In the genomic region with DNA sequence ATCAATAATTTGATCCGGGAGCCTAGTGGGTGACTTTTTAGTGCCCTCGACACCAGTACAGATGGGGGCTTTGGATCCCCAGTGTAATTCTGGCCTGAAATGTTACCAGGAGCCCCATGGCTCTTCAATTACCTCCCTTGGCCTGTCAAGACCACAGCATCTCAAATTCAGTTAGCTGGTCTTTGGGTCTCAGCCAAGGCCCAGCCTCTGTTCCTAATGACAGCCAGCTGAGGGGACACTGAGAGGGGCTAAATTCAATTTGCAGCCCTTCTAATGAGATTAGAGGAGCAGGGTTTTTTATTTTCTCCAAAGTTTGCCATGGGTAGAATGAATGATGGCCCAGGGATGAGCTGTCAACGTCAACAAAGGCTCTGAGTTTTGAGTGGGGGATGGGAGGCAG, we compare ENCODE assay signal across 18 mouse cellular contexts.
DNase-seq lines count a peak whose midpoint lies in the region; ATAC-seq and TF ChIP-seq lines count a peak whose summit lies in the region.
"Had no signal": no experiment of that assay in that cellular context is flagged by ENCODE, and none has a peak within 500 bp of the region (broad histone marks: within the 10 kb centered on the region; RNA-seq: fewer than 3 reads in every experiment).

No protein-coding gene starts in this region.

- no peak for TF ChIP-seq EP300 in stomach, postnatal 0 days (optimal IDR thresholded peaks at IDR 0.05)

- H3K4me1 ChIP-seq in forebrain, embryonic 14.5 days (ENCODE audit: control insufficient read depth, insufficient read depth, low read length): peaks cover under 1% of the 10 kb centered on the region
- peaks cover 4% of the 10 kb centered on the region for H3K4me1 ChIP-seq in forebrain, embryonic 13.5 days
- H3K4me1 ChIP-seq in stomach, embryonic 14.5 days (ENCODE audit: control insufficient read depth, insufficient read depth, low read length): no peaks in the 10 kb centered on the region
- H3K4me1 ChIP-seq in stomach, postnatal 0 days (replicated peaks; ENCODE audit: control insufficient read depth, insufficient read depth): no peaks in the 10 kb centered on the region
- H3K4me1 ChIP-seq: limb, embryonic 15.5 days had no signal

- H3K4me2 ChIP-seq in forebrain, embryonic 14.5 days (ENCODE audit: low read length): no peak overlapping the region
- no peak overlapping the region for H3K4me2 ChIP-seq in forebrain, embryonic 13.5 days
- no peak overlapping the region for H3K4me2 ChIP-seq in stomach, embryonic 14.5 days (replicated peaks; ENCODE audit: low read depth, low read length)
- no peak overlapping the region for H3K4me2 ChIP-seq in stomach, postnatal 0 days (replicated peaks; ENCODE audit: low read depth)
- H3K4me2 ChIP-seq: limb, embryonic 15.5 days had no signal

- intact Hi-C loops in left cerebral cortex, postnatal 4 days (cut with DNase I): no loop called here

- 51% methylated on average over 3 of the region's 3 CpGs for WGBS in forebrain, embryonic 14.5 days
- 69% methylated on average over 3 of the region's 3 CpGs for WGBS in forebrain, embryonic 13.5 days
- WGBS in stomach, embryonic 14.5 days: 51% methylated on average over 3 of the region's 3 CpGs
- WGBS in stomach, postnatal 0 days: 56% methylated on average over 3 of the region's 3 CpGs

- no peak overlapping the region for H3K27ac ChIP-seq in forebrain, embryonic 14.5 days (ENCODE audit: low read depth, low read length)
- no peak overlapping the region for H3K27ac ChIP-seq in forebrain, embryonic 13.5 days
- no peak overlapping the region for H3K27ac ChIP-seq in stomach, embryonic 14.5 days (ENCODE audit: low read length)
- H3K27ac ChIP-seq in stomach, postnatal 0 days (replicated peaks): no peak overlapping the region
- H3K27ac ChIP-seq: limb, embryonic 15.5 days; liver, embryonic 14.5 days had no signal

- no peak for ATAC-seq in forebrain, embryonic 14.5 days
- ATAC-seq in forebrain, embryonic 13.5 days: no peak
- ATAC-seq in stomach, embryonic 14.5 days (ENCODE audit: insufficient number of reproducible peaks, insufficient read depth, low FRiP score, low read depth): 0 out of 2 replicates have a peak, but pooled peaks have one; percentile 37
- ATAC-seq in stomach, postnatal 0 days (ENCODE audit: low FRiP score, low TSS enrichment): no peak
- ATAC-seq: forebrain, postnatal 0 days; intestine, postnatal 0 days had no signal

- H3K4me3 ChIP-seq in forebrain, embryonic 14.5 days (ENCODE audit: low read depth, low read length): no peak overlapping the region
- no peak overlapping the region for H3K4me3 ChIP-seq in forebrain, embryonic 13.5 days
- no peak overlapping the region for H3K4me3 ChIP-seq in stomach, embryonic 14.5 days (ENCODE audit: low read depth, low read length)
- no peak overlapping the region for H3K4me3 ChIP-seq in stomach, postnatal 0 days (ENCODE audit: low read depth, low read length)
- H3K4me3 ChIP-seq: limb, embryonic 15.5 days had no signal

- no peak for TF ChIP-seq CTCF in stomach, postnatal 0 days (IDR thresholded peaks at IDR 0.05; ENCODE audit: low read depth)

- H3K27me3 ChIP-seq in forebrain, embryonic 14.5 days (replicated peaks; ENCODE audit: control insufficient read depth, insufficient read depth, low read length): no peaks in the 10 kb centered on the region
- no peaks in the 10 kb centered on the region for H3K27me3 ChIP-seq in forebrain, embryonic 13.5 days
- H3K27me3 ChIP-seq in stomach, embryonic 14.5 days (ENCODE audit: control insufficient read depth, insufficient read depth, low read length): no peaks in the 10 kb centered on the region
- H3K27me3 ChIP-seq in stomach, postnatal 0 days (ENCODE audit: control insufficient read depth, insufficient read depth, low read length): no peaks in the 10 kb centered on the region
- H3K27me3 ChIP-seq: limb, embryonic 15.5 days had no signal

- peak; percentile 18 to 28 for DNase-seq in adrenal gland, adult (ENCODE audit: inconsistent age in 2 of 2, low spot score in 1 of 2)
- no peak for DNase-seq in adrenal gland, postnatal 4 days (ENCODE audit: low spot score in 2 of 2)
- DNase-seq in forebrain, embryonic 14.5 days (ENCODE audit: low spot score): peak; percentile 39
- peak; percentile 39 for DNase-seq in left cerebral cortex, postnatal 4 days
- DNase-seq in left cerebral cortex, adult 9 months (ENCODE audit: low spot score in 2 of 2): no peak
- DNase-seq in stomach, postnatal 0 days (ENCODE audit: low spot score): no peak
- DNase-seq: cerebellum, adult 9-11 months; forebrain, postnatal 0 days; gastrocnemius, postnatal 25 days; kidney, postnatal 4 days; layer of hippocampus, adult 9-11 months; lung, postnatal 4 days; thymus, postnatal 25 days had no signal

- no peaks in the 10 kb centered on the region for H3K9me3 ChIP-seq in forebrain, embryonic 14.5 days (replicated peaks; ENCODE audit: control insufficient read depth, low read length)
- H3K9me3 ChIP-seq in forebrain, embryonic 13.5 days (replicated peaks): no peaks in the 10 kb centered on the region
- H3K9me3 ChIP-seq in stomach, embryonic 14.5 days (ENCODE audit: control insufficient read depth, low read depth, low read length): no peaks in the 10 kb centered on the region
- H3K9me3 ChIP-seq in stomach, postnatal 0 days (ENCODE audit: control insufficient read depth, low read length): no peaks in the 10 kb centered on the region
- H3K9me3 ChIP-seq: limb, embryonic 15.5 days had no signal

- no peaks in the 10 kb centered on the region for H3K36me3 ChIP-seq in forebrain, embryonic 14.5 days (ENCODE audit: control insufficient read depth, insufficient read depth, low read length)
- H3K36me3 ChIP-seq in forebrain, embryonic 13.5 days (ENCODE audit: poor library complexity, severe bottlenecking): no peaks in the 10 kb centered on the region
- no peaks in the 10 kb centered on the region for H3K36me3 ChIP-seq in stomach, embryonic 14.5 days (ENCODE audit: control insufficient read depth, insufficient read depth, low read length)
- no peaks in the 10 kb centered on the region for H3K36me3 ChIP-seq in stomach, postnatal 0 days (ENCODE audit: control insufficient read depth, insufficient read depth, low read length)
- H3K36me3 ChIP-seq: limb, embryonic 15.5 days had no signal

- H3K9ac ChIP-seq in forebrain, embryonic 14.5 days (ENCODE audit: low read length): no peak overlapping the region
- H3K9ac ChIP-seq in forebrain, embryonic 13.5 days: no peak overlapping the region
- H3K9ac ChIP-seq in stomach, embryonic 14.5 days (replicated peaks; ENCODE audit: low read depth, low read length): no peak overlapping the region
- H3K9ac ChIP-seq in stomach, postnatal 0 days (ENCODE audit: low read length): no peak overlapping the region
- H3K9ac ChIP-seq: forebrain, postnatal 0 days; limb, embryonic 15.5 days; liver, embryonic 14.5 days had no signal

Comparison
In these comparisons a context has a peak if more than half of its experiments do, and no peak if none do; other contexts are left out.
1. DNase-seq: peak in adrenal gland, adult (2 of 2), forebrain, embryonic 14.5 days (single experiment) and left cerebral cortex, postnatal 4 days (single experiment); none in adrenal gland, postnatal 4 days (0 of 2), left cerebral cortex, adult 9 months (0 of 2) and stomach, postnatal 0 days (single experiment).